Mouse (Mus musculus): ENCODE measurements around the gene Rapgef4. TPM values are rescaled to one million over a fixed set of nuclear protein-coding genes. Genes with fewer than 3 reads are reported as not detected.

Gene Rapgef4
- polyA plus RNA-seq, 1 experiment = 1.3 TPM

DNA sequence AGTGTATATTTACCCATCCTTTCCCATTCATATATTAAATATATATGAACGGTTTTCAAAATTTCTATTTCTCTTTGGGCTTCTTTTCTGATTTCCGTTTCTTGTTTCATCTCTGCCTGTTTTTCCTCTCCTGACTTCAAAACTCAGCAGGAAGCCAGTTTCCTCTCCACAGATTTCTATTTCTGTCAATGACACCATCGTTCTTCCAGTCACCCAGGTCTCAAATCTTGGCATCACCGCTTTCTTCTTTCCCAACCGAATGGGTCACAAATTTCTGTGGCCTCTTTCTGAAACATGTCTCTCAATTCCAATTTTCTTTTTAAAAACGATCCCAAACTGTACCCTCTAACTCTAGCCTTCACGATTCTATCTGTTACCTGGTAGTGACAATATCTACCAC is 303.6 kb downstream of the Rapgef4 start:
- 85% methylated on average over 7 of the region's 7 CpGs for WGBS
- no peak for DNase-seq (ENCODE audit: low read depth, low spot score)

DNA sequence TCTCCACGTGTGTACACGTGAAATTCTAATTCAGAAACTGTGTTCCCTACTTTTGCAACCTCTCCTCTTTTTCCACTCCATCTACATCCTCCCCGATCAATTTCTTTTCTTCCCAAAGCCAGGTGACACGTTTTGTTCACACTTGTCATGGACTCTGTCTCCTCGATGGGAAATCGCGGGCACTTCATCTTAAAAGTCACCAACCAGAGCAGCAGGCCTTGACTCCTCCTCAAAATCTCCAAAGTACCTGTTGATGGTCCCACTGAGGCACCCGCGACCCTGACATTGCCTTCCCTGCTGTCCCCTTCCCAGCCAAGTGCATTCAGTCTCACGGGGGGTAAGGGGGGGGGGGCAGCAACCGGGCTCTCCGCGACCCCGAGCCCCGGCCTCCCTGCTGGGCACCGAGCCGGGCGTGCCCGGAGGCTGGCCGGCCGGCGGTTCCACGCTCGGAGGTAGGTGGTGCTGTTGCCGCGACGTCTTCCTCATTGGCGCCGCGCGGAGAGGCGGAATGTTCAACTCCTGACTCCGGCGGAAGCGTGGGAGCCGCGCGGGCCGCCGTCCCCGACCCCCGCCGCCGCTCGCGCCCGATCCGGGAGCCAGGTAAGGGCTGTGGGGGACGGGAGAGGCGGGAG is 304.3 kb downstream of the Rapgef4 start, which contains the start of gene Map3k20:
Gene Map3k20, plus strand, starts transcription at position 382 of the 632 bp plus-strand sequence.
- DNase-seq (ENCODE audit: low read depth, low spot score) = no peak
- WGBS = 5% methylated on average over 49 of the region's 50 CpGs

DNA sequence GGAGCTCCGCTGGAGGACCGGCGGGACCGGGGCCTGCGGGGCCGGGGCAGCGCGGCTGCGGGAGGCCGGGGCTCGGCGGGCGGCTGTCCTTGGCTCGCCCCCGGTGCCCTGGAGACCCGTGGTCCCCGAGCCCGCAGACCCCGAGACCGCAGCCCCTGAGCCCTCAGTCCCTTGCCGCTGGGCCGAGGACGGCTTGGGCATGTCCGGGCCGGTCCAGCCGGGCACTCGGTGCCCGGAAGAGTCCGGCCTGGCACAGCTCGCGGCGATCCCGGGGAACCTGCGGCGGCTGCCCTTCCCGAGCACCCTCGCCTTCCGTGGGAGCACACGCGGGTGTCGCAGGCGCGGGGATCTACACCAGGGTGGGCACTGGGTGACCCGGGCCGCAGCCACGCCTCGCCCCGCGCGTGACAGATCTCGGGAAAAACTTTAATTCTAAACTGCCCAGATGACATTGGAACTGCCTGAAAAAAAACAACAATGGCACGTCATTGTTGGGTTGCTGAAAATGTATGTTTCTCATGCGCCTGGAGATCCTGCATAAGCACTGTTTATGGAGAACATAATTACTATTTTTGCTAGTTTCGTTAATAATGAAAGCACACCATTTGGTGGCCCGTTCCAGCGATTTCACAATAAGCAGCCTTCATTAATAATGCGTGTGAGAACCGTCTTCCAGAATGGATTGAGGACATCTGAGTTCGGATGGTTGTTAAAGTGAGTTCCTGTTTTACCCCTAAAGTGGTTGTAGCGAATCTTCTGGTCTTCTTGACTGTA is 305.0 kb downstream of the Rapgef4 start:
- under 1% methylated on average over 60 of the region's 60 CpGs for WGBS

DNA sequence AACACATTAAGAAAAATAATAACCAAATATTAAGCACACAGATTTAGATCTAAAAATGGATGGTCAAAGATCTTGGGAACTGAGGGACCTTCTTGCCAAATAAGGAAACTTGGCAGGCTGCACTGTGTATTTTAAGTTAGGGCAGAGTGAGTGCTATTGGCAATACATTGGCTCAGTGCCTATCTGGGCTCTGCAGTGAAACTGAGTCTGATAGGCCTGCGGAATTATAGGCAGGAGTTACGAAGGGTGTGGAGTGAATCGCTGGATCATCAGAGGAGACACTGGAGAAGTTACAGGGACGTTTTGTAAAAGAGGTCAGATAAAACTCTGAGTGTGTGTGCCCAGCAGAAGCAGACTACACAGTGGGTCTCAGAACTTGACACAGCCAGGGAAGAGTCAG is 306.1 kb downstream of the Rapgef4 start:
- 11% methylated on average over 4 of the region's 4 CpGs for WGBS
- peak; percentile 66 for DNase-seq (ENCODE audit: low read depth, low spot score)

More for the DNA sequence above, 305.0 kb downstream of the Rapgef4 start:
- peak; percentile 28 for DNase-seq (ENCODE audit: low read depth, low spot score)

DNA sequence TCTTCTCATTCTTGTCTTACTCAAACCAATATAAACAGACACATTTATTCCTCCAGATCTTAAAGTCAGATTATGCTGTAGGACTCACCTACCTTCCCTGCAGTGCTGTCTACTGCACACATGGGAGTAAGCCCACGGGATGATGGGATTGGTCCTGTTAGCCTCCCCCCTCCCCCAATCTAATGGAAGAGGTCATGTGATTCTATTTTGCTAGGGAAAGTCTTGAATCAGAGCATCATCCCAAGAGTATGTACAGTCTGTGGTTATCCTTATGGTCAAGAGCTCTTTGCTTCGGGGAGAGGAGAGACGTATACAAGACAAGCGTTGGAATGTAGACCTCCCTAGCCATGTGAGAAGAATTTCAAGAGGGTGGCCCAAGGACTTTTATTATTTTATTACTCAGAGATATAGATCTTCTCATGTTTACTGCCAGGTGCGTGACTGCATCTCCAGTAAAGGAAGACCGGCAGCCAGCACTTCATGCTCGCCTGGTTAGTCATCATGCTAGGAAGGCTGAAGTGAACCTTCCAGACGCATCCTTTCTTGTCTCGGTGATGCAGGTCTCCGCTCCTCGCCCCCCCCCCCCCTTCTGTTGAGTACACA is 308.0 kb downstream of the Rapgef4 start:
- DNase-seq (ENCODE audit: low read depth, low spot score) = no peak
- 21% methylated on average over 11 of the region's 11 CpGs for WGBS

DNA sequence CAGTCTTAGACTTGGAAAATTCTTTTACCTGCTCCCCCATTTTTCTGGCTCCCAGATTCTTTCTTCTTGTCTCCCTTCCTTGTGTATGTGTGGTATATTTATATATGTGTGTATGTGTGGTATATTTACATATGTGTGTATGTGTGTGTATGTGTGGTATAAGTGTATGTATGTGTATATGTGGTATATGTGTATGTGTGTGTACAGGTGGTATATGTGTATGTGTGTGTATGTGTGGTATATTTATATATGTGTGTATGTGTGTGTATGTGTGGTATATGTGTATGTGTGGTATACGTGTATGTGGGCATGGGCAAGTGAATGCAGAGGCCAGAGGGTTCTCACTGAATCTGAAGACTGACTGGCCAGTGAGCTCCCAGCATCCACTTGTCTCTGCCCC is 310.1 kb downstream of the Rapgef4 start:
- WGBS = 69% methylated on average over 1 of the region's 1 CpGs
- no peak for DNase-seq (ENCODE audit: low read depth, low spot score)

DNA sequence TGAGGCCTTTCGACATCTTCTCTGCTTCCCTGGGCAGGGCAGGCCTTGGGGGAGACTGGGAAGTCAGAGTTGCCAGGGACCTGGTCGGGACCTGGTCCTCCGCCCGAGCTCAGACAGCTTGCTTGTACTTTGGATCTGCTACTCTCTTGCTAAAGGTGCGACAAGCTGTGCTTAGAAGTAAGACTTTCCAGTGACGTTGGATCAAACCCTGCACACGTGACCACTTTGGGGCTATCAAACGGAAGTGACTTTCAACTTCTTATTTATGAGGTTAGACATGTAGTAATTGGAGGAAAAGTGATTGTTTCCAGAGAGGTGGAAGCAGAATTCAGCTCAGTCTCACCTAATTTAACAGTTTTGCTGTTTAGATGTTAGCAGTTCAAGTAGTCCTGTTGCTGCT is 311.5 kb downstream of the Rapgef4 start:
- DNase-seq (ENCODE audit: low read depth, low spot score) = no peak
- 62% methylated on average over 8 of the region's 8 CpGs for WGBS

DNA sequence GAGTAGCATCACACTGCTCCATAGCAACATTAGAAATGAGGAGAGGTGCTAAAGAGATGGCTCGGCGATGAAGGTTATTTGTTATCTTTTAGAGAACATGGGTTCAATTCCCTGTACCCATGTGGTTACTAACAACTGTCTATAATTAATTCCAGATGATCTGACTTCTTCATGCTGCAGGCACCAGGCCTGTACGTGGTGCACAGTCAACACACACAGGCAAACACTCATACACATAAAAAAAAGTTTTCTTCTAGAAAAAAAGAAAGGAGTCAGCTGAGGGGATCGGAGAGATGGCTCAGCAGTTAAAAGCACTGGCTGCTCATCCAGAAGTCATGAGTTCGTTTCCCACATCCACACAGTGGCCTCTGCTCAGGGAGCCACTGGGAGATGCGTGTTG is 314.0 kb downstream of the Rapgef4 start:
- 89% methylated on average over 6 of the region's 6 CpGs for WGBS
- DNase-seq (ENCODE audit: low read depth, low spot score) = no peak

DNA sequence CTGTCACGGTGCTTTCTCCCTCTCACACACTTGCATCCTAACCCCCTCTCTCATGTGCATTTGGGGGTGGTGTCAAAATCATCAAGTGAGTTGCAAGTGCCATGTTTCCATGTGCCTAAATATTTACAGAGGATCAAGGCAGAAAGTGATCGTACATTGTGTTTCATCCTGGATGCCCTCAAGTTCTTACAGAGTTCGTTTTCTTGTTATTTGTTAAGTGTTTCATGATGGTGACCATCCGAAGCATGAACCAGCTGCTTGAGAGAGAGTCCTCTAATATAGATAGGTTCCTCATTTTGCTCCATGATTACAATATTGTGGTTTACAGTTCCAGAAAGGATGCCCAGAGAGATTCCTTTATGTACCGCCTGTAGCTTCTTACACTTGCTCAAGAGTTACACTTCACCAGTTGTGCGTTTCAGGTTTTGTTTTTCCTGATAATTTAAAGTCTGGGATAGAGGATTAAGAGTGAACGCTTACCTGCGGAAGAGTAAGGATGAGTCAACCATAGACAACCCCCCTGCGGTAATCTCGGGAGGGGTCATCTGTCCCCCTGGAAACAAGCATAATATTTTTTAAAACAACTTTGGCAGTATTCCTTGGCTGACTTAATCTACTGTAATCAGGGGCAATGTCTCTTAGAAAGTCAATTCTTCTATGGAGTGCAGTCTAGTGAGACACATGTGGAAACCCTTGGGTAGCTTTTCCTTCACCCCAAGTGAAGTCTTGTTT is 316.1 kb downstream of the Rapgef4 start:
- DNase-seq (ENCODE audit: low read depth, low spot score) = no peak
- 70% methylated on average over 10 of the region's 10 CpGs for WGBS

DNA sequence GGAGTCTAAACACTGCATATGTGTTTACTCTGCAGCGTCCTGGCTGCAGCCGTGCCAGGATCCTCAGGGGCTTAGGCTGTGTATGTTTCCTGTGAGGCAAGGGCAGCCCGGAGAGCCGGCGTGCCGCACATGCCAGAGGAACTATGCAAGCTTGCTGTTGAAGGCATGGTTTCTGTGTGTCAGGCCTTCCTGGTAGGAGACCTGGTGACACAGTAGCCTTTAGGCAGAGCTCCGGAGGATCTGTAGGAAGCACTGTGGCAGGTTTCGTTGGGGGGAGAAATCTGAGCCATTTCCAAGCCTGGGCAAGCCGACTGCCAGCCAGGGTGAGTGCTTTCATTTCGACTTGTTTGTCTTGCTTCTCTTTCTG is 316.7 kb downstream of the Rapgef4 start:
- DNase-seq (ENCODE audit: low read depth, low spot score) = no peak
- 62% methylated on average over 10 of the region's 10 CpGs for WGBS

DNA sequence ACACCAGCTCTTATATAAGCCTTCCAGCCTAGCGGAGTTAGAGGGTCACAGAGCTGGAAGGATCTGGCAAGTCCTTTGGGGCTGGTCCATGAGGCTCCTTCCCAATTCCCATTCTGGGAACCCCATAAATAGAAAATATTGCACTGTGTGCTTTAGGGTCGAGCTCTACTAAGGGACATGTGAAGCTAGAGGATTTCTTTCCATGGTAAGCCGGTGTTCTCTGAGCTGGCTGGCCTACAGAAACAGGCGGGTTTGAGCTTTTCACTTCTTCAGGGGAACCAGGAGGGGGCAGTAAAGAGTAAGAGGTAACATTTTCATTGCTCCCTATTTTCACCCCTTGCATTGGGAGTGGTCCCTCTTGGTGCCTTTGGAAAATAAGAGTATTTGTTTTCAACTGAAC is 317.4 kb downstream of the Rapgef4 start:
- WGBS = 40% methylated on average over 4 of the region's 4 CpGs
- DNase-seq (ENCODE audit: low read depth, low spot score) = no peak

DNA sequence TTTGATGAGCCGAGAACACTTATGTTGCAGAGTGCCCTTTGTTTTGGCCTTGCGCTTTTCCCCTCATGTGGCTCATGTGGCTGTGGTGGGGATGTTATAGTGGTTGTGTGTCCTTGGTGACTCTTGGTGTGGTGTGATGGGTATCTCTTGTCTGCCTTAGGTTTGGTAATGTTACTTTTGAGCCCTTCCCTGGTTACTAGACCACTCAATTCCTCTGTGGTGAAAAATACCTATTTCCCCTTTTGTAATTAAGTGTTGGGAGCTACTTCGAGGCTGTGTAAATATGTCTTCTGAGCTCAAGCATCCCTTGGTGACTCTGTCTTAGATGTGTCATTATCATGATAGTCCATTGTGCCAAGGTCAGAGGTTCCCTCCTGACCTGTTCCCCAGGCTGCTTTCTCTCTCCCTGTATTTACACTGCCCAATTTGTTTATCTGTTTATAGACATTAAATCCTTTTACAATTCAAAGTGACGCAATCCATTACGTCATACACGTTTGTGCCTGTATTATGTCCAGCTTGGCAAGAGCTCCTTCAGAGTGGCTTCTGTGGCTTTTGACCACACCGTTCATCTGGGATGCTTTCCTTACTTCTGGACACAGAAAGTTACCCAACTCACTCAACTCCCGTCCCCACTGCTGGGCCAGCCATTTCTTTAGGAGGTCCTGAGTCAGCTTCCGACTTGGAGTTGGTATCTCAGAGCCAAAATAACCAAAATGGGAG is 320.3 kb downstream of the Rapgef4 start:
- DNase-seq (ENCODE audit: low read depth, low spot score) = no peak
- 65% methylated on average over 9 of the region's 9 CpGs for WGBS

DNA sequence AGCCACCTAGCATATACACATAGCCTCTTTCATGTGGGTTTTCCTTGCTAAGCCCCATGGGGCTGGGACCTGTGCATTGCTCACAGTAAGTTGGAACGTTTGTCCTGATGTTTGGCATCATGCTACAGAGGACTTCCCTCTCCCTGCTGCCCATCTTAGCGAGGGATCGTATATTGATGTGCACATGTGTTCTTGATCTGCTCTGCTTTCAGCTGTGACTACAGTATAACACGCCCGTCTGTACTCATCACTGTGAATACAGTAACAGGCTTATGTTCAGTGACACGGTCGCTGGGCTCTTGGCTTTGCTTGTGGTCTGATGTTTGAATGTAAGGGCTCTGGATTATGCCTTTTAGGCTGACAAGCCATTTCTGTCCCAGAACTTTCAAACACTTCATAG is 324.7 kb downstream of the Rapgef4 start:
- WGBS = 74% methylated on average over 7 of the region's 7 CpGs

More for the DNA sequence above, 324.7 kb downstream of the Rapgef4 start:
- DNase-seq (ENCODE audit: low read depth, low spot score) = no peak

Other genes with a start within 250 kb of the Rapgef4 start
- 58.6 and 81.2 TPM in 2 replicates for gene Itga6, start 235.6 kb upstream of the Rapgef4 start, polyA plus RNA-seq (2012; rRNA removed)
- gene Pdk1, start 108.0 kb upstream of the Rapgef4 start, polyA plus RNA-seq (2012; rRNA removed) = 8.8 and 10.5 TPM in 2 replicates